Mouse (Mus musculus) right cerebral cortex, postnatal 36 days (tissue): ENCODE measurements around the gene R3hdm2.

Experiments
- DNase-seq, 2 experiments: peaks; one replicate each; pipeline ENCODE4 v3.0.0; 2022; ENCODE audit warnings: low spot score in 2 of 2, mixed read lengths in 1 of 2

The R3hdm2 gene

DNA sequence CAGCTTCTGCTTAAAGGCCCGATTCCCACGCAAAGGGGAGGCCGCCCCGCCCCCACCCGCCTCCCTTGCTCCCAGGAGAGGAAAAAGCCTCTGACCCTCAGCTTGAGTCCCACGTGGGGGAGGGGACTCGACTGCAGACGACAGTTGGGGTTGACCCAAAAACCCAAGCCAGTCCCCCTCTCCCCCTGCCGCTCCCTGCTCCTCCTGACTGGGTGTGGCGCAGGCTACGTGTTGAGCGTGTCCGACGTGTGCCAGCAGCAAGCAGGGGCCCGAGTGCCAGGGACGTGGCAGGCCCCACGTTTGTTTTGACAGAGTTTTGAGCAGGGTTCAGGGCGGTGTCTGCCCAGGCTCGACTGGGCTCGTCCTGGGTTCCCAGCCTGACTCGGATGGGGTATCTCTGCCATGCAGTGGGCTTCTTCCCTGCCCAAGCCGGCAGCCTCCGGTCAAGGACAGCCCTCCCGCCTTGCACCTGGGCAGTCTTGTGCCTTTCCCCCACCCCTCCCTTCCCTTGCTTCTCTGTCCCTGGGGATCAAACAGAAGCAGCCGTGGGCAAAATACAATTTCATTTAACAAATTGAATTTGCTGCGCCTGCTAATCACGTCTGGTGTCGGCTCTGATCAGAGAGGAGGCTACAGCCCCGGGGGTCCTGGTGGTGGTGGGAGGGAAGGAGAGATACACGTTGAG lies 136.6 kb downstream of the R3hdm2 start:
- no peak for DNase-seq

DNA sequence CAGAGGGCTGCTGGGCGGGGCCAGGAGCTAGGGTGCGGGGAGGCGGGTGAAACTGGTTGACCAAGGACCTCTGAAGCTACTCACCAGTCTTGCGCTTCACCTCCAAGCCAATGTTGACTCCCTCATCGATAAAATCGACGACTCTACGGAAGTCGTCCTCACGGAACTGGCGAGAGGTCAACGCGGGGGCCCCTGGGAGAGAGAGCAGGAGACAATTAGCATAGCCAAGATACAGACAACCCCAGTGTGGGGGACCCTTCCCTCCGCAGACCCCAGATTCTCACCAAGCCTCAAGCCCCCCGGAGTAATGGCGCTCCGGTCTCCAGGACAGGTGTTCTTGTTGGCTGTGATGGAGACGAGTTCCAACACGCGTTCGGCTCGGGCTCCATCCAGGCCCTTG lies 137.8 kb downstream of the R3hdm2 start:
- no peak for DNase-seq

DNA sequence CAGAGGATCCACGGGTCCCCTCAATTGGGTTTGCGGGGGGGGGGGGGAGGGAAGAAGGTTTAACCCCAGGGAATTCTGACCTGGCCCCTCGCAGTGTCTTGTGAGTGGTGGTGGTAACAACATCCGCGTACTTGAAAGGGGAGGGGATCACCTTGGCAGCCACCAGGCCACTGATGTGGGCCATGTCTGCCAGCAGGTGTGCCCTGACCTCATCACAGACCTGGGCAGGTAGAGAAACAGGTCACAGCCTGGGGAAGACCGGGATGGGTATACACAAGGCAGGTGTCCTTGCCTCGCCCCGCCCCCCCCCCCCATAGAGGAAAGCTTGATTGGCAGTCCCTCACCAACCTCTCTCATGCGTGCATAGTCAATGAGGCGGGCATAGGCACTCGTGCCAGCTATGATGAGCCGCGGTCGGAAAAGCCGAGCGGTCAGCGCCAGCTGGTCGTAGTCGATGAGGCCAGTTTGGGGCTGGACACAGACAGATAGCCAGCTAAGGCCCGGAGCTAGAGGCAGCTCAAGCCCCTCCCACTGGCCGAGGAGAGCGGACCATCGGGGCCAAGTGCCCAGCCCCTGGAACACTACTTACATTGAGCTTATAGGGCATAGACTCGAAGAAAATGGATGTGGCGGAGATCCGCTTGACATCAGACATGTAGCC lies 139.0 kb downstream of the R3hdm2 start:
- no peak for DNase-seq

DNA sequence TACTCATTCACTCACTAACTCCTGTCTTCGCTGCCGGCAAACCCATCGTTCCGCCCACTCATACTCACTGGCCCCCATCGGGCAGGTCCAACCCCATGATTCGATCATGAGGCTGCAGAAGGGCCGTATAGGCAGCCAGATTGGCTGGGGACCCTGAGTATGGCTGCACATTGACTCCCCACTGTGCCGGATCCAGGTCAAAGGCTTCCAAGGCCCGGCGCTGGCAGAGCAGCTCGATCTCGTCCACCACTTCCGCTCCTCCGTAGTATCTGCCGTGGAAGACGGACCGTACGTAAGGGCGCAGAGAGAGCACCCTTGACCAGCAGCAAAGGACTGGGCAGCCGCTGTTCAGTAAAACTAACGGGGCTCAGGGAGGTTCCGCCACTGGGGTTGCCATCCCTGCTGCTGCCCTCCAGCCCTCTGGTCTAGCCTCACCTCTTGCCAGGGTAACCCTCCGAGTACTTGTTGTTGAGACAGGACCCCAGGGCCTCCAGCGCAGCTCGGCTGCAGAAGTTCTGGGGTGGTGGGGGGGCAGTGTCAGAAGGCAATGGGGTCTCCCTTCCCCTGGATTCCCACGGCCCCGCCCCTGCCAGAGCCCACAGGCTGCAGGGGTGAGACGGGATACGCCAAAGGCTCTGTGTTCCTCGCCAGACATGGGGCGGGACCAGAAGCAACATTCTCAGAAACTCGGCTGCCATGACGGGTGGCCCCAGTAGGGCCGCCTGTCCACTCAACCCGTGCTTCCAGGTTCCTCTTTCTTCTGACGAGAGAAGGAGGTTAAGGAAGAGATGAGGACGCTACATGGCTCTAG lies 140.0 kb downstream of the R3hdm2 start:
- no peak for DNase-seq

DNA sequence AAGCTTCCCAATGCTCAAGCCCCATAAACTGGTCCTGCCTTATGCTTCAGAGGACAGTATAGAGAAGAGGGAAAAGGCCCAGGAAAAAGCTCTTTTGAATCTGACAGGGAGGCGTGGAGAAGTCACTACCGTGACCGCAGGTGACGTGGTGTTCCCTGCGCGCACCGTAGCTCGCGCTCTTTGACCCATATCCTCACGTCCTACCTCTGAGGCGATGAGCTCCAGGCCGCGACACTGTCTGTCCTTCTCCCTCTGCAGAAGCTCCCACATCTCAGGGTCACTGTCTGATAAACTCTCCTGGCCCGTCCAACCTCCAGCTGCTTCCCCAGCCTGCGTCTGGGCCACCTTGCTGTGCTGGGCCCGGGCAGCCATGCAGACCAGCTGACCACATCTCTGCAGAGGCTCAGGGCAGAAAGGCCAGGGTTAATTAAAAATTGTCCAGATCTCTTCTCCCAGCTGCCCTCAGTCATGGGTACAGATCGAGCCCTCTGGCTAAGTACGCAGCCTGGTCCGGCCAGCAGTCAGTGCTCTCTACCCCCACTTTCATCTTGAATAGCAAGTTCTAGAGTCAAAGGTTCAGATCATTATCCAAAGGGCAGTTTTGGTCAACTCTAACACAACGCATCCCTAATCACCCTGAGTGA lies 140.7 kb downstream of the R3hdm2 start:
- DNase-seq, result no peak

DNA sequence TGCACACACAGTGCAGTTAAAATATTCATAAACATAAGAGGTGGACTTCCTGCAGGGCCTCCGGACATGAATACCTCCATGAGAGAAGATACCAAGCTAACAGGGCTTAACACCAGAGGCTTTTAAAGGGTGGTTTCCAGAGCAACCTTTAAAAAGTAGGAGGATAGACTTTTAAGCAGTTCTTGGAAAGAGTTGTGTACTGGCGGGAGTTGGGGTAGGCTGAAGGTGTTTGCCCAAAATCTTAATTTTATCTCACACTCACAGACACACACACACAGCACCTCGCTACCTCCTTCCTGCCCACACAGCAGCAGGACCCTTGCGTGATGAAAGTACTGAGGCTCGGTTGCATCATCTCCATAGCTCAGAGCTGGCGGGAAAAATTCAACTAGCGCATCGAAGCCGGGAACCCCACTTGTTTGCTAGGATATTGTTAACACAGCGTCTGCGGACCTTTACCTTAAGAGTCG lies 141.5 kb downstream of the R3hdm2 start:
- DNase-seq, result no peak

DNA sequence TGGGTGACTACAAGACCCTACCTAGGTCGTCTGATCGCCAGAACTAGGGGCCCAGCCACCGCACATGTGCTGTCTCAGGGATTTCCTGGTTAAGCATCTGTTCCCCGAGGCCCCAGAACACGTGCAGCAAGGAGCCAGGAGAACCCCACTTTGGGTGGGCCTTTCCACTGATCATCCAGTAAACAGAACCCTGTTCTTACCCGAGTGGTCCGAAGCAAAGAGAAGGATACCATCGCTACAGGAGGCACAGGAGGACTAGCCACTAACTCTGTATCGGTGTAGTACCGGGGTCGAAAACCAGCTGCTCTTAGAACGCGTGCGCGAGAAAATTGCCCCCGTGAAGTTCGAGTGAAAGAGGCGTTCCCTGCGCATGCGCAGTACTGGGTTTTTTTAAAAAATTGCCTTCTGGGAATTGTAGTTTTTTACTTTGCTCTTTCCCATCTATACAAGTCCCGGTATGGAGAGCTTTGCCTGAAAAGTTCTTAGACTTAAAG lies 142.0 kb downstream of the R3hdm2 start, which contains the start of gene Shmt2:
Gene Shmt2, minus strand, starts transcription at position 357 of the 494 bp plus-strand sequence.
- peak; percentile 72 to 79 for DNase-seq

DNA sequence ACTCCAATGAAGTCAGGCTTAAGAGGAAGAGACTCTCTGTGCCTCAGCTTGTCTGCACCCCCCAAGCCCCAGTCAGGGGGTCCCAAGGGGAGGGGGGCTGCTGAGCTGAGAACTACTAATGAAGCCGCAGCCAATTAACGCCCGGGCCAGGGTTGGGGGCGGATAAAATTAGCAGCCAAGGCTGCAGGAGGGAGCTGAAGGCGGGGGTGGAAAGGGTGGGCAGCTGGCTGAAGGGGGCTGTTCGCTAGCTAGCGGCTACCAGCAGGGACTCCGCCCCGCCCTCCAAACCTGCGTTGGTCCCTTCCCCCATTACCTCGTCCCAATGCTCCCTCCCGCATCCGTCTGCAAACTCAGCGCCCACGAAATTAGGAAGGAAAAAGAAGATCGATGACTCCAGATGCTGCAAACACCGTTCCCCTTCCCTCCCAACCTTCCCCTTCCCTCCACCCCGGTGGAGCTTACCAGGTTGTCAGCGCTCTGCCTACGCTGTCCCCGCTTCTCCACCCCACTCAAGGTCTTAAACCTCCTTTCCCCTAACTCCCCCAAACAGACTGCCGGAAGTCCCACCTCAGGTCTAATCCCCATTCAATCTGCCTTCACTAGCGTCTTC lies 144.6 kb downstream of the R3hdm2 start:
- no peak for DNase-seq

DNA sequence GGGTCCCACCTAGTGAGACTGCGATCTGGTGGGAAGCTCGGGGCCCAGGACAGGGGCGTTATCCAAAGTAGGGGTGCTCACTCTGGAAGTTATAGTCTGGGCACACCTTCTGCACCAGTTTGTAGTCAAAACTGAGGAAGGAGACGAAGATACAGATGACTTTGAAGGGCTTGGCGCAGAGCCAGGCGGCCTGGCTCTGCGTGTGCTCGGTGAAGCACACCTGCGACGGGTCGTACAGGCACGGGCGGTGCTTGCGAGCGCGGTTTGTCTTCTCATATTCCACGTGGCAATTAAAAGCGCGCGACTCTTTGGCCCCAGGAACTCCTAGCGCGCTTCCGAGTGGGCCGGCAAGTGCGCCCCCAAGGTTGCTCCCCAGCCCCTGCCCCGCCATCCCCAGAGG lies 145.9 kb downstream of the R3hdm2 start:
- DNase-seq, result no peak

DNA sequence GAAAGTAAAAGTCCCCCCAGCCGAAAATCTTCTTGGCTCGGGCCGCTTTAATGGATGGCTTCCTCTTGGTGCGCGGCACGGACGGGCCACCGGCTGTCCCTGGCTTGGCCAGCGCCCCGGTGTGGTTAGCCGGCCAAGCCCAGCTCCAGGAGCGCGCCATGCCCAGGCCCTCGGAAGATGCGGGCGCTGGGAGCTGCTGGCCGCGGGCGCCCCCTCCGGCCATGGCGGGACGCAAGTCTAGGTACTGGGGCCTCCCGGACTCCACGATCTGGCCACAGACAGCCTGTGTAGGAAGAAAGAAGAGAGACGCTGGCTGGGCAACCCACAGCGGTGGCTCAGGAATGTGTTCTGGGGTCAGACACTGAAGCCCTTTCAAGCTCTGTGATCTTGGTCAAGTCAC lies 146.6 kb downstream of the R3hdm2 start:
- no peak for DNase-seq

DNA sequence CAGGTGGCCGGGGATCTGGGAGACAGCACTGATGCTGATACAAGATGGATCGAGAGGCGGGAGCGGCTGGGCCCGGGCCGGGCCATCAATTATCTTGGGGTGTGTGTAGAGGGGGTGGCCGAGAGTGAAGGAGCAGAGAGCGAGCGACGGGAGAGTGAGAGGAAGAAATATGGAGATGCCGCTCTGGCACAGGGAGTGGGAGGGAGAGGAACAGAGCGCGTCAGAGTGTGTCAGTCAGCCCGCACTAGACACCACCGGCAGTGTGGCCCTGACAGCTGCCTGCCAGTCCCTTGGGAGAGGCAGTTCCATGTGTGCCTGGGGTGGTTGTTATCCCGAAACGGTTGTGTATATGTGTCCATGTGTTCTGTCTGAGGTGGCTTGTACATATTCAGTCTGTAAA lies 147.4 kb downstream of the R3hdm2 start:
- no peak for DNase-seq

DNA sequence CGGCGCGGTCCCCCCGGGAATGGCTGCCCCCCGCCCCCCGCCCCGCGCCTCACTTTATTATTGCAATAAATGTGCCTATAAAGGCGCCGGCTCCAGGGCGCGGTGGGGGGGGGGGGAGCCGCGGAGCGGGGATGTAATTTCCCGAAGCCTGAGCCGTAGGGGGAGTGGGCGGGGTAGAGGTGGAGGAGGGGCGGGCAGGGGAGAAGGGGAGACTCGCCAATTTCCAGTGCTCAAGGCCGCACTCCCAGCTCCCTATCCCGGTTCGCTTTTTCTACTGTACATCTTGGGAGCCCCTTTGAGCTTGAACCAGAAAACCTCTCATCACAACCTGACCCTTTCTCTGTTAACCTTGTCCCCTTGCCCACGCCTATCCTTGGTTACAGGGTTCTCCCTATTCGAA lies 150.8 kb downstream of the R3hdm2 start:
- DNase-seq, result no peak

DNA sequence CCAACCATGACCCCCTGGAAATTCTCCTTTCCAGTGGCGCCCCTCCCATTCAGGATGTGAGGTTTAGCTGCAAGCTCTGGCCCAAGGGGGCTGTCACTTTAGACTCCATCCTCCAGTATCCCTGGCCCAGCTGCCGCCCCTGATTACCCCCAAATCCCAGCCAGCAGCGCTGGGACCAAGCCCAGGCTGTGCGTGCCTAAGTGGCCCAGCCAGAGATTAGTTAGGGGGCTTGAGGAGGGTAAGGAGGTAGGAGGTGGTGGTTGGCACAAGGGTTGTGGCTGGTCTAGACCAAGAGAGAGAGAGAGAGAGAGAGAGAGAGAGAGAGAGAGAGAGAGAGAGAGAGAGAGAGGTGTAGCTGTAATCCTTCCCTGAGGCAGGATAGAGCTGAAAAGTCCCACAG lies 151.4 kb downstream of the R3hdm2 start:
- no peak for DNase-seq

DNA sequence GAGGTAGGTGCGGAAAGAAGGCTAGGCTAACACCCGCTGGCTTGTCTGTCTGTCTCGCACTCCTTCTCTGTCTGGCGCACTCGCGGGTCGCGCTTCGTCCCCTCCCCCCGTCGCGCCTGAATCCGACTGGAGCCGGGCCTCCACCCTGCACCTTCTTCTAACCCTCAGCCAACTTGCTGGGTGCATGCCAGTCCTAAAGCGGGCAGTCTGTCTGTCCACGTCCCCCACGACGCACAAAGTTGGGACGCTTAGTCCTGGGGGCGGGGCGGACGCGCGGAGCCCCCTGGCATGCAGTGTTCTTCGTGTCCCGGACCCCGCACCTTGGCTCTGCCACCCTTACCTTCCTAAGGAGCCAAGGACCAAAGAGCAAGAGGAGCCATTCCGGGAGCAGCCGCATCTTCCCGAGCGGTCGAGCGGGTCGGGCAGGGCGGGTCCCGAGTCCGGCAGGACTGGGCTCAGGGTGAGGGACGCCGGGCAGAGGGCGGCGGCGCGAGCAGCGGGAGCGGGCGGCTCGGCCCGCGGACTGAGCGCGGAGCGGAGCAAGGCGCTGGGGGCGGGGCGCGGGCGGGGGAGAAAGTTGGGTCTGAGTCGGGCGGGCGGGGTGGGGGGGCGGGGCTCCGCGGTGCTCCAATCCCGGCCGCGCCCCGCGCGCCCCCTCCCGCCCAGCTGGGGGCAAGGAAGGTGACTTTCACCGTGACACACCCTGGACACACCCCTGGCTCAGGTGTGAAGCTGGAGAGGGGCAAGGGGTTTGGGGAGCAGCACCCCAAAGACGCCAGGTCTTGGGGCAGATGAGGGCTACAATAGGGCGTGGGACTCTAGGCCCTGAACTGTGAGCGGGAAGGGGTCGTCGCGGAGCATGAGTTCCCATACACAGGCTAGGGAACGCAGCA lies 154.2 kb downstream of the R3hdm2 start, which contains the start of gene Nxph4:
Gene Nxph4, minus strand, starts transcription at position 524 of the 893 bp plus-strand sequence.
- DNase-seq, result no peak

DNA sequence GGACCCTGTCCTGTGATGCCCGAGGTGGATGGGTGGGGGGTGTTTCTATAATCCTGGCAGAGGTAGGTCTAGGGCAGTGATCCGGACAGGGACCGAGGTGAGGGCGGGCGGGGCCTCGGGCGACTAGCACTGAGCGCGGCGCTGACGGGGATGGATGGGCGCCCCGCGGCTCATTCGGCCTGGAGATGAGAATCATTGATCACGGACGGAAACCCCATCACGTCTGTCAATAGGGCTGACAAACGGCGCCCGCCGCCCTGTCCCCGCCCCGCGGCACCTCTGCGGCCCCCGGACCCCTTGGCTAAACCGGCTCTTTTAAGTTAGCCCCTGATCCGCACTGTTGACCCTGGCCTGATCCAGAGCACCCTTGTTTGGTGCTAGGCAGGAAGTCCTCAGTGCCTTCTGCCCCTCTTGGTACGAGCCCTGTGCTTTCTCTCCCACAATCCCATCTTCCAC lies 154.8 kb downstream of the R3hdm2 start:
- no peak for DNase-seq

DNA sequence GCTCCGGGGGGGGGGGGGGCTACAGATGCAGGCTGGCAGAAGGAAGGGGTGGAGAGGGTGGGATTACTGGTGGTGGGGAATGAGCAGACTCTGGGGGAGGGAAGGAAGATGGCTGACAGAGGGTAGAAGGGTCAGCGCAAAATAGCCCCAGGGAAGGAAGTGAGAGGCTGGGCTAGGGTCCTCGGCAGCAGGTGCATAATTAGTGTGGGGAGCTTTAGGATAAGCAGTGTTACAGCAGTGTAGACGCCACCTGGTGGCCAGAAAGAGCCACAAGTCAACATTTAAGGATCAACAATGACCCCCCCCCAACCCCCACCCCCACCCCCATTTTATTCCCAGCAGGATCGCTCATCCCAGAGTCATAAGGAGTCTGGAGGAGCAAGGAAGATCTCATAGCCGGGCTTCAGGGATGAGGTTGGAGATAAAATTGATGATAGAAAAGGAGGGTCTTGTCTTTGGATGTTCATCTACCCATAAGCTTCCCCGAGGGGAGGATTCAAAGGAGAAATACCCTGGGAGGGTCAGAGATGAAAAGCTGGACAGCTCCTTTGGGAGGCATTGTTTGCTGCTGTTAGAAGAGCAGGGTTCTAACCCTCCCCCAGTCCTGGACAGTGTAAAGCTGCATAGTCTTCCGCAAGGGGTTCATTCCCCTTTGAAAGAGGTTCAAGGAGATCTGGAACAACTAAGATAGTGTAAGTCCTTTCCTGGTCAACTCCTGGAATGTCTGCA lies 156.6 kb downstream of the R3hdm2 start:
- DNase-seq, result no peak

DNA sequence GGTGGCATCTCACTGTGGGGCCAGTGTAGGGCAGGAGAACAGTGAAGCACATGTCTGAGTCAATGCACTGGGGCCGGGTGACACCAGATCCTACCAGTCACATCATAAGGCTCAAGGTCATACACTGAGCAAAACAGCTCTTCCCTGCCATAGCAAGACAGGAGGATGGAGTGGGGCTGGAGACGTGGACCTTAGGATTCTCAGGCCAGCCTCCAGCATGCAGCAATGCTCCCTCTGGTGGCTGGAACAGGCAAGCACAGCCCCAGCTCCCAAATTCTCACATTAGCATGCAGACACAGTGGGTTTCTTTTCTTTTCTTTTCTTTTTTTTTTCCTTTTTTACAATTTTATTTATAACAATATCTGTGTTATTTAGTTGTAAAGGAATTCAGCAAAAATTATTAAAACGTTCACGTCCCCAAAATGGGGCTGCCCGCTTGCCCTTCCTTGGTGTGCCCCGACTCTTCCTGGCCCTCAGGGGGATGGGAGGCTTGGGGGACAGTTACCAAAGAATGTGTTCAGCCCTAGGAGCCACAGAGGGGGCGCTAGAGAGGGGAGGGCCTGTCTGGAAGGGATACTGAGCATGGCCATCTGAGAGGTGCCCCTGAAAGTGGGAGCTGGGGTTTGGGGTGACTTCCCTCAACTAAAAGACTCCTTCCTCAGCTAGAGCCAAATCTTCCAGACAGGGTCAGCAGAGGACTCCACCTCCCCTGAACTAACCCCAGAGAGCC lies 157.9 kb downstream of the R3hdm2 start:
- DNase-seq, result peak; percentile 67 to 71

DNA sequence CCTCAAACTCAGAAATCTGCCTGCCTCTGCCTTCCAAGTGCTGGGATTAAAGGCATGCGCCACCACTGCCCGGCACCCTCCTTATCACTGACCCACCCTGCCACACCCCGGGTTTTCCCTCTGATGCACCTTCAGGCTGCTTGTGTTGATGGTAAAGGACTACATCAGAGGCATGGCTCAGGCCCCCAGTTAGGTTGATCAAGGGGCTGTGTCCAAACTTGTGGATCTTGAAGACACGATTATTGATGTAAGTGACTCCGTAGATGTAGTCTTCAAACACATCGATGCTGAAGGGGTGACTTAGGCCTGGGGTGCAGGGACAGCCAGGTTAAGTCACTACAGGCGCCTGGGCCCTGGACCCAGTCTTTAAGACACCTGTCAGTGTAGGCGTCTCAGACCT lies 161.4 kb downstream of the R3hdm2 start:
- no peak for DNase-seq

DNA sequence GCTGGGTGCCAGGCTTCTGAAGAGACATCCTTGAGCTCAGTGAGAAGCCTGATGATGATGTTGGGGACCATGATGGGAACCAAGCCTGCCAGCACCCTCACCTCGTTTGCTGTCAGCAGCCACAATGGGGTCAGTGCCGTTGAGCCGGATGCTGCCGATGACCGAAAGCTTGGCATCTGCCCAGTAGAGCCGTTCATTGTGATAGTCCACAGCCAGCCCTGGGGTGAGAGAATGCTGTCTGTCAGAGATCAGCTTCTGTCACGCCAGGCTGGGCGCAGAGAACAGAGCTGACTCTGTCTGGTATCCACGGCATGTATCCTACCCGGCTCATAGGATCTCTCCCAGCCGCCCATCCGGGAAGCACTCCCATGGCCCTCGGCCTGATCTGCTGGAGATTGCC lies 162.0 kb downstream of the R3hdm2 start:
- DNase-seq, result no peak
